Comparison of ENCODE assay signal across 8 mouse cellular contexts in the genomic region with DNA sequence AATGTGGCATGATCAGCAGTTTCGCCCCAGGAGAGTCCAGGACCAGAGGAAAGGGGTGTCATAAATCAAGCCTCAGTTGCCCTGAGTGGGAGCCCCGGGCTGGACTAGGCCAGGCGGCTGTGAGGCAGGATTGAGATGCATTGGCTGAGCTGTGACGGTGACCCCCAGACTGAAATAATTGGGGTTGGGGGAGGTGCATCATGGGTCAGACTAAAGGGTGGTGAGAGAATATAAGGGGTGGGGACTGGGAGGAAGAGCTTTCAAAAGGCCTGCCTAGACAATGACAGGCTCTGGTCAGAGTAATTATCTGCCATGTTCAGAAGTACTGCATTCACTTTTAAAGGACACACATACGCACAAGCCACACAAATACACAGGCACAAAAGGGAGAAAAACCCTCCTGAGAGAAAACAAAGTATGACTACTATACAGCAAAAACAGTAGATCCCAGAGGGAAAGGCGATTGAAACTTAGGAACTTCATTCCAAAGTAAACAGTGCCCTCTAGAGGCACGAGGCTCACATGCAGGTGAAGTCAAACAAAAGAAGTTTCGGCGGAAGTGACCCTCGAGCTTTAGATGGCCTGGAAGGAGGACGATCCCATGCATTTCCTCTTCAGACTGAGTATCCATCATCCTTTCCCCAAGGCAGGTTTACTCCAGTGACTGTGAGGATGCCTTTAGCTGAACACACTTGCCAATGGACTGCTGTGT.
DNase-seq lines count a peak whose midpoint lies in the region; ATAC-seq and TF ChIP-seq lines count a peak whose summit lies in the region.

No protein-coding gene starts in this region.

- peak; percentile 65 for ATAC-seq in frontal cortex, adult (ENCODE audit: low TSS enrichment)
- ATAC-seq in hindbrain, postnatal 0 days: peak; percentile 31; the same call in 1 of the 2 replicates
- ATAC-seq in midbrain, embryonic 11.5 days (ENCODE audit: low FRiP score): peak; percentile 80
- ATAC-seq in stomach, embryonic 16.5 days (ENCODE audit: insufficient read depth, low FRiP score): 0 out of 2 replicates have a peak, but pooled peaks have one; percentile 13

- no peak overlapping the region for H3K4me3 ChIP-seq in hindbrain, postnatal 0 days (ENCODE audit: low read length)
- H3K4me3 ChIP-seq in midbrain, embryonic 11.5 days (ENCODE audit: low read depth, low read length): no peak overlapping the region
- H3K4me3 ChIP-seq in stomach, embryonic 16.5 days (replicated peaks; ENCODE audit: low read length): 0 out of 2 replicates have a peak overlapping the region, but pooled peaks have one; percentile 10

- peak overlapping the region; percentile 24; the same call in 1 of the 2 replicates for H3K4me2 ChIP-seq in hindbrain, postnatal 0 days (ENCODE audit: low read depth, low read length)
- H3K4me2 ChIP-seq in midbrain, embryonic 11.5 days: no peak overlapping the region
- H3K4me2 ChIP-seq in stomach, embryonic 16.5 days (ENCODE audit: low read depth, low read length): peak overlapping the region; percentile 46; the same call in 1 of the 2 replicates

- no peaks in the 10 kb centered on the region for H3K9me3 ChIP-seq in hindbrain, postnatal 0 days (ENCODE audit: low read length)
- H3K9me3 ChIP-seq in midbrain, embryonic 11.5 days (ENCODE audit: control insufficient read depth, low read length): no peaks in the 10 kb centered on the region
- H3K9me3 ChIP-seq in stomach, embryonic 16.5 days (replicated peaks; ENCODE audit: control insufficient read depth, low read length): no peaks in the 10 kb centered on the region

- H3K4me1 ChIP-seq in hindbrain, postnatal 0 days (ENCODE audit: insufficient read depth, low read length): no peaks in the 10 kb centered on the region
- H3K4me1 ChIP-seq in midbrain, embryonic 11.5 days (ENCODE audit: control insufficient read depth, insufficient read depth, low read length): no peaks in the 10 kb centered on the region
- H3K4me1 ChIP-seq in stomach, embryonic 16.5 days (ENCODE audit: control insufficient read depth, insufficient read depth, low read length): no peaks in the 10 kb centered on the region

- peak; percentile 92 for TF ChIP-seq CTCF in hindbrain, postnatal 0 days (IDR thresholded peaks at IDR 0.05; ENCODE audit: low read depth)

- no peak overlapping the region for H3K27ac ChIP-seq in hindbrain, postnatal 0 days
- no peak overlapping the region for H3K27ac ChIP-seq in midbrain, embryonic 11.5 days (ENCODE audit: low read depth, low read length)
- H3K27ac ChIP-seq in stomach, embryonic 16.5 days (ENCODE audit: low read length): no peak overlapping the region

- DNase-seq in ovary, postnatal 10 days (ENCODE audit: low spot score): peak; percentile 7
- no peak for DNase-seq in ovary, adult 18-20 months (ENCODE audit: low spot score)
- DNase-seq in cerebellum, adult 8-10 months: peak; percentile 35
- DNase-seq in hindbrain, postnatal 0 days (ENCODE audit: low spot score): peak; percentile 94
- peak; percentile 43 to 44 for DNase-seq in left cerebral cortex, postnatal 36 days (ENCODE audit: low spot score in 2 of 2)
- peak; percentile 98 for DNase-seq in midbrain, embryonic 11.5 days (ENCODE audit: low spot score, missing footprints)

- no peaks in the 10 kb centered on the region for H3K36me3 ChIP-seq in hindbrain, postnatal 0 days (ENCODE audit: insufficient read depth, low read length)
- no peaks in the 10 kb centered on the region for H3K36me3 ChIP-seq in midbrain, embryonic 11.5 days (ENCODE audit: control insufficient read depth, insufficient read depth, low read length)
- no peaks in the 10 kb centered on the region for H3K36me3 ChIP-seq in stomach, embryonic 16.5 days (ENCODE audit: control insufficient read depth, insufficient read depth, low read length)

- H3K9ac ChIP-seq in hindbrain, postnatal 0 days (replicated peaks; ENCODE audit: low read length): no peak overlapping the region
- no peak overlapping the region for H3K9ac ChIP-seq in midbrain, embryonic 11.5 days (ENCODE audit: low read length)
- H3K9ac ChIP-seq in stomach, embryonic 16.5 days (ENCODE audit: low read length): no peak overlapping the region

- intact Hi-C loops in left cerebral cortex, postnatal 36 days (cut with DNase I): loop anchor here (2.0 to 10.0 kb wide), 3 partner anchors 1244 to 1514 kb away; no protein-coding TSS in a partner anchor

- no peaks in the 10 kb centered on the region for H3K27me3 ChIP-seq in hindbrain, postnatal 0 days (ENCODE audit: insufficient read depth, low read length)
- H3K27me3 ChIP-seq in midbrain, embryonic 11.5 days (ENCODE audit: control insufficient read depth, insufficient read depth, low read length): no peaks in the 10 kb centered on the region
- no peaks in the 10 kb centered on the region for H3K27me3 ChIP-seq in stomach, embryonic 16.5 days (ENCODE audit: control insufficient read depth, insufficient read depth, low read length)

- WGBS in hindbrain, postnatal 0 days: 16% methylated on average over 11 of the region's 11 CpGs
- WGBS in midbrain, embryonic 11.5 days: 28% methylated on average over 11 of the region's 11 CpGs
- 18% methylated on average over 11 of the region's 11 CpGs for WGBS in stomach, embryonic 16.5 days

Comparison
In these comparisons a context has a peak if more than half of its experiments do, and no peak if none do; other contexts are left out.
1. ATAC-seq: peak in every context shown above with its lines; median percentile 80 in midbrain, embryonic 11.5 days; 65 in frontal cortex, adult; 31 in hindbrain, postnatal 0 days; 13 in stomach, embryonic 16.5 days.